Mouse (Mus musculus) adrenal gland, postnatal 14 days (tissue): ENCODE measurements around the gene Plcl1. TPM values are rescaled to one million over a fixed set of nuclear protein-coding genes. Genes with fewer than 3 reads are reported as not detected.

Experiments used
- total RNA-seq: library from RNA; stranded (reverse); gene quantifications from 2 replicates; pipeline ENCODE4 v1.2.3, GENCODE M21; 2021

Plcl1 gene
- total RNA-seq, 1 experiment from 2014 or later, result 5.3 TPM

Other genes starting within 250 kb of the Plcl1 start
- gene Rftn2, start 179.1 kb upstream of the Plcl1 start, total RNA-seq, result 13.2 and 16.4 TPM in 2 replicates
- gene Mars2, start 168.7 kb upstream of the Plcl1 start, total RNA-seq, result 6.4 and 7.1 TPM in 2 replicates
- 0.45 and 0.48 TPM in 2 replicates for gene Boll, start 42.5 kb upstream of the Plcl1 start, total RNA-seq